Mouse (Mus musculus): ENCODE data around the gene Fmnl3. TPM values are rescaled to one million over a fixed set of nuclear protein-coding genes. Genes with fewer than 3 reads are reported as not detected.

The Fmnl3 gene
- total and polyA plus RNA-seq, 2 experiments from 2014 or later = 8.2 to 15.2 TPM

DNA sequence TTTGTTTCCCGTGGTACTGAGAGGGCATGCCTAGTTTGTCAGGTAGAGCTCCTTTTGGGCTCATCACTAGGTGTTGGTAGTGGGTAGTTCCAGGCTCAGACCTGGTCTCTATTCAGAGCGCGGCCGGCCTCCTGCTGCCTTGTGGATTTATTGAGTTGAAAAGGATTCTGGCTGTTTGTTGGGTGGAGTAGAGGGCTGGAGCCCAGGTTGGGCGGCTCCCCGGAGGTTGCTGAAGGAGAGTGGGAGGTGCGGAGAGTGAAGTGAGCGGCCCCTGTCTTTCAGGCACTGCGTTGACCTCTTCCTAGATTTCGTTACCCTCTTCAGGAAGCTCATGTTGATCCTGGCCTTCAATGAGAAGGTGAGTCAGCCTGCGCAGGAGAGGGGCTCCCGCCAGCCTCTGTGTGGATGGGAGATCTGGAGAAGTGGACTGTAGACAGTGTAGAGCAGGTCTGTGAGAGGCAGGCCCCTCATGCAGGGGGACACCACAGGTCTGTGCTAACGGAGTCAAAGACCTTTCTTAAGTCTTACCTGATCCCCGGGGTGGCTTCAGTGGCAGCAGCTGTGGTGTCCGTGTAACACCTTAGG lies 36.8 kb upstream of the Fmnl3 start:
- Histone ChIP-seq H3K27ac (no peak overlapping the region), H3K27me3 (ENCODE audit: insufficient read depth, low read length) (no peaks in the 10 kb centered on the region), H3K4me2 (ENCODE audit: low read depth, low read length) (no peak overlapping the region), H3K4me3 (ENCODE audit: low read length) (no peak overlapping the region), H3K4me1 (ENCODE audit: insufficient read depth, low read length) (no peaks in the 10 kb centered on the region), H3K9ac (replicated peaks; ENCODE audit: low read length) (no peak overlapping the region), H3K36me3 (ENCODE audit: insufficient read depth, low read length) (peaks cover 80% of the 10 kb centered on the region), H3K9me3 (ENCODE audit: low read length) (no peaks in the 10 kb centered on the region)
- WGBS = 92% methylated on average over 15 of the region's 15 CpGs
- no peak for ATAC-seq
- DNase-seq (ENCODE audit: low spot score) = no peak
- no peak for TF ChIP-seq CTCF (IDR thresholded peaks at IDR 0.05; ENCODE audit: low read depth)

DNA sequence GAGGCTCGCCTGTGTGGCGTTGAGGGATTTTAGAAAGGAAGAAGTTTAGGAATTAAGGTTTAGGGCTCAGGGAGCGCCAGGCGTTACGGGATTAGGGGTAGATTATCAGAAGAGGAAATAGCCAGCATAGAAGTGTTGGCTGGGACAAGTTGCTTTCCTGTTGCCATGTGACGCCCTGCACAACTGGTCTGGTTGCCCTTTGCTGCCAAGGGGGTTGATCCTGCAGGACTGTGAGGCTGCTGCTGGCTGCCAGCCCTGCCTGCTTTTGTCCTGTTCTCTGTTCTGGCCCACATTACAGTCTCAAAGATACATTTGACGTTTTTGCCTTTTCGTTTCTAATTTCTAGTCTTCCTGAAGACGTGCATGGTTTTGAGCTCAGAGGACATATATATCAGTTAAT lies 34.9 kb upstream of the Fmnl3 start:
- H3K4me3 ChIP-seq (ENCODE audit: low read length) = no peak overlapping the region
- WGBS = 69% methylated on average over 9 of the region's 9 CpGs
- no peaks in the 10 kb centered on the region for H3K4me1 ChIP-seq (ENCODE audit: insufficient read depth, low read length)
- no peak overlapping the region for H3K9ac ChIP-seq (replicated peaks; ENCODE audit: low read length)
- no peak for TF ChIP-seq CTCF (IDR thresholded peaks at IDR 0.05; ENCODE audit: low read depth)
- H3K9me3 ChIP-seq (ENCODE audit: low read length) = no peaks in the 10 kb centered on the region
- H3K4me2 ChIP-seq (ENCODE audit: low read depth, low read length) = no peak overlapping the region
- H3K36me3 ChIP-seq (ENCODE audit: insufficient read depth, low read length) = peaks cover 79% of the 10 kb centered on the region
- H3K27ac ChIP-seq = no peak overlapping the region
- DNase-seq (ENCODE audit: low spot score) = peak; percentile 58
- H3K27me3 ChIP-seq (ENCODE audit: insufficient read depth, low read length) = no peaks in the 10 kb centered on the region
- ATAC-seq = no peak

DNA sequence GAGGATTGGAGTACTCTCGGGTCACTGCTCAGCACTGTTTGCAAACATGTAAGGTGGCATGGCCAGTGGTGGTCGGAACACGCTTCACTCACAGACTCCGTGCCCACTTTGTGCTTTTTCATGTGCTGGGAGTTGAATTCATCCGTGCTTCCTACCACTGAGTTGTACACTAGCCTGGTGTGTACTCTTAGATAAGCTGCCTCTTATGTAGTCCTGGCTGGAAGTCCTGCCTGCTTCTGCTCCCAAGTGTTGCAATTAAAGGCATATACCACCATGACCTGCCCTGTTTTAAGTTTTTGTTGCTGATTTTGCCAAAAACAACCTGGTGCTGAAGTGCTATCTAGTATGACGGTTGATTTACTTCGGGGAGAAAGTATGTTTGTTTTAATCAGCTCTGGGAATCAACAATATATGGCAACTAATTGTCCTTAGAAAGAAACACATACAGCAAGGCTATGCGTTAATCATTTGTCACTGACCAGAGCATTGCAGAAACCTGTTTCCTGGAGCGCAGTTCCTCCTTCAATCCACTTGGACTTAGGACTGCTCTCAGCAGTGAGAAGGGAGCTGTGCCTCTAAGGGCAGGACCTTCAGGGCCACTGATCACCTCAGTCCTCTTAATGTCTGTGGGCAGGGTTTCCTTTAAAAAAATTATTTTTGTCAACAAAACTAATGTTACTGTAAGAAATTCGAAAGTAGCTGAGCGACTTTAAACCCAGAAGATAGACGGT lies 33.0 kb upstream of the Fmnl3 start:
- DNase-seq (ENCODE audit: low spot score) = no peak
- Histone ChIP-seq H3K4me2 (ENCODE audit: low read depth, low read length) (no peak overlapping the region), H3K4me1 (ENCODE audit: insufficient read depth, low read length) (no peaks in the 10 kb centered on the region), H3K27me3 (ENCODE audit: insufficient read depth, low read length) (no peaks in the 10 kb centered on the region), H3K9me3 (ENCODE audit: low read length) (no peaks in the 10 kb centered on the region), H3K27ac (no peak overlapping the region), H3K9ac (replicated peaks; ENCODE audit: low read length) (no peak overlapping the region), H3K4me3 (ENCODE audit: low read length) (no peak overlapping the region), H3K36me3 (ENCODE audit: insufficient read depth, low read length) (peaks cover 62% of the 10 kb centered on the region)
- ATAC-seq = no peak
- WGBS = 92% methylated on average over 12 of the region's 12 CpGs
- TF ChIP-seq CTCF (IDR thresholded peaks at IDR 0.05; ENCODE audit: low read depth) = no peak

DNA sequence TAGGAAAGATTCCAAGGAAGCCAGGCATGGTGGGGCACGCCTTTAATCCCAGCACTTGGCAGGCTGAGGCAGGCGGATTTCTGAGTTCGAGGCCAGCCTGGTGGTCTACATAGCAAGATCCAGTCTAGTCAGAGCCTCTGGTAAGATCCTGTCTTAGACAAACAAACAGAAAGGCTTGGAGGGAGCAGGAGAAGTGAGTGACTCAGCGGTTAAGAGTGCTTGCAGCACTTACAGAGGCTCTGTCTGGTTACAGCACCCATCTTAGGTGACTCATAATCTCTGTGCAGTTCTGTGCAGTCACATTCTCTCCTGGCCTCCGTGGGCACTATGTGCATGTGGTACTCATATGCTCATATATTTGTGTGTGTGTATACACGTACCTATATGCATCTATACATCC lies 30.3 kb upstream of the Fmnl3 start:
- WGBS = 86% methylated on average over 6 of the region's 6 CpGs
- no peak for TF ChIP-seq CTCF (IDR thresholded peaks at IDR 0.05; ENCODE audit: low read depth)

DNA sequence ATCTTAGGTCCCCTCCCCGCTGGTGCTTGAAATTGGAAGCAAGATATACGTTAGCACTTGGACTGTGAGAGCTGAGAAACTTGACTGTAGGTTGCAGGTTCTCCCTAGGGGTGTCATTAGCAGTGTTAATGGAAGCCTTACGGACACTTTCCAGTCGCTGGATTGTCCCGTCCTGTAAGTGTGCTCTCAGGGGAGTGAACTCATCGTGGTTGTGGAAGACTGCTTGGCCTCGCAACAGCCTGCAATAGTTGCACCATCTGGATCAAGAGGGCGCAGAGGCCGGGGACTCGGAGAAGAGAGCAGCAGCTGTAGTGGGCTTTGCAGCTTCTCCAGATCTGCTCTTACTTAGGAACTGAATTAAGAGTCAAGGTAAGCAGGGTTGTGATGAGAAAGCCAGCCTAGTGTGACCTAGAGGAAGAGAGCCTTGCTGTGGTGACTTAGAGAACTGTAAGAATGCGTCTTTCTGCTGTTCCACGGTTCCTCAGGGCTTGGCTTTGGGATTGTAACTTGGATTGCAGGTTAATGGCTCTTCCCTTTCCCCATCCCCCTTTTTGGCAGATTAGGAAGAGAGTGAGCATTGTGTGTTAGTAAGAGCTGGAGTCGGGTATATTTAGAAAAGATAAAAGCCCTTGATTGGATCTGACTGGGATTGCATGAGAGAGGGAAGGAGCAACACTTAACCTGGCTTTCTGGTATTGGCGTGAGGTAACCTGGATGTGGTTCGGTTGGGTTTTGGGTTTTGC lies 29.4 kb upstream of the Fmnl3 start:
- DNase-seq (ENCODE audit: low spot score) (no peak), ATAC-seq (no peak)
- Histone ChIP-seq H3K4me3 (ENCODE audit: low read length) (no peak overlapping the region), H3K27ac (no peak overlapping the region), H3K36me3 (ENCODE audit: insufficient read depth, low read length) (peaks cover 27% of the 10 kb centered on the region), H3K4me2 (ENCODE audit: low read depth, low read length) (no peak overlapping the region), H3K4me1 (ENCODE audit: insufficient read depth, low read length) (peaks cover 11% of the 10 kb centered on the region; the same call in 1 of the 2 replicates), H3K27me3 (ENCODE audit: insufficient read depth, low read length) (no peaks in the 10 kb centered on the region), H3K9me3 (ENCODE audit: low read length) (no peaks in the 10 kb centered on the region), H3K9ac (replicated peaks; ENCODE audit: low read length) (no peak overlapping the region)
- no peak for TF ChIP-seq CTCF (IDR thresholded peaks at IDR 0.05; ENCODE audit: low read depth)
- 63% methylated on average over 15 of the region's 15 CpGs for WGBS

More for the DNA sequence above, 30.3 kb upstream of the Fmnl3 start:
- H3K4me1 ChIP-seq (ENCODE audit: insufficient read depth, low read length) = peaks cover 6% of the 10 kb centered on the region; the same call in 1 of the 2 replicates
- H3K36me3 ChIP-seq (ENCODE audit: insufficient read depth, low read length) = peaks cover 35% of the 10 kb centered on the region
- no peak overlapping the region for H3K4me2 ChIP-seq (ENCODE audit: low read depth, low read length)
- DNase-seq (ENCODE audit: low spot score) (no peak), ATAC-seq (no peak)
- H3K27ac ChIP-seq = no peak overlapping the region
- no peaks in the 10 kb centered on the region for H3K9me3 ChIP-seq (ENCODE audit: low read length)
- H3K27me3 ChIP-seq (ENCODE audit: insufficient read depth, low read length) = no peaks in the 10 kb centered on the region
- H3K9ac ChIP-seq (replicated peaks; ENCODE audit: low read length) = no peak overlapping the region
- no peak overlapping the region for H3K4me3 ChIP-seq (ENCODE audit: low read length)

DNA sequence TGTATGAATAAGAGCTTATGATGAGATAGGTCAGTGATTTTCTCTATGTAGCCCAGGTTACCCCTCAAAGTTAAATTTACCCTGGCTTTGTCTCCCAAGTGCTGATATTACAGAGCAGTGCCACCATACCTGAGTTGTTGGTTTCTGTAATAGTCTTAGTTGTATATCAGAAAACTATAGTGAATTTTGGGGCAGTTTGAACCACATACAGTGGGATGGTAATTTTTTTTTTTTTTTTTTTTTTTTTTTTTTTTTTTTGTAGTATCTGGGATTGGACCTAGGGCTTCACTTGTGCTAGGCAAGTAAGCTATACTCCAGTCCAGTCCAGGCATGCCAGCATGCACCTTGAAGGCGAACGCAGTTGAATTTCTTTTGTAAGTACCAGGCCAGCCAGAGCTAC lies 27.3 kb upstream of the Fmnl3 start:
- Histone ChIP-seq H3K9me3 (ENCODE audit: low read length) (no peaks in the 10 kb centered on the region), H3K4me2 (ENCODE audit: low read depth, low read length) (no peak overlapping the region), H3K36me3 (ENCODE audit: insufficient read depth, low read length) (peaks cover 8% of the 10 kb centered on the region), H3K4me1 (ENCODE audit: insufficient read depth, low read length) (peaks cover 18% of the 10 kb centered on the region), H3K4me3 (ENCODE audit: low read length) (no peak overlapping the region), H3K27ac (no peak overlapping the region), H3K27me3 (ENCODE audit: insufficient read depth, low read length) (no peaks in the 10 kb centered on the region), H3K9ac (replicated peaks; ENCODE audit: low read length) (no peak overlapping the region)
- no peak for DNase-seq (ENCODE audit: low spot score)
- no peak for ATAC-seq
- no peak for TF ChIP-seq CTCF (IDR thresholded peaks at IDR 0.05; ENCODE audit: low read depth)
- WGBS = 86% methylated on average over 2 of the region's 2 CpGs

Data from hindbrain, postnatal 0 days (tissue).